Mouse (Mus musculus) embryonic fibroblast, embryonic 13.5 days (primary cell): ENCODE data around the gene Rock2. TPM values are rescaled to one million over a fixed set of nuclear protein-coding genes. Genes with fewer than 3 reads are reported as not detected.

Experiments used
- H3K27ac ChIP-seq: 2 replicates; pipeline ENCODE4 v1.5.1; 2012; ENCODE audit warnings: low read length, control low read depth, inconsistent platforms; ENCODE audit not compliant: insufficient read depth
- H3K4me1 ChIP-seq: 2 replicates; pipeline ENCODE4 v1.6.1; 2011; ENCODE audit warnings: low read length; ENCODE audit not compliant: control insufficient read depth, insufficient read depth
- H3K4me3 ChIP-seq: 2 replicates; pipeline ENCODE4 v1.5.1; 2011; ENCODE audit warnings: mild to moderate bottlenecking, control low read depth, low read length; ENCODE audit not compliant: insufficient read depth
- CTCF ChIP-seq: IDR thresholded peaks from 2 replicates; pipeline ENCODE4 v1.5.1; 2011; ENCODE audit warnings: mild to moderate bottlenecking, control low read depth, low read length, moderate library complexity, borderline replicate concordance; ENCODE audit not compliant: insufficient read depth
- POLR2A ChIP-seq: IDR thresholded peaks from 2 replicates; pipeline ENCODE4 v1.6.1; 2011; ENCODE audit warnings: low read depth, mild to moderate bottlenecking, control low read depth, low read length, moderate library complexity
- polyA plus RNA-seq: library from polyadenylated mRNA; stranded (reverse); fragments of >200 nt; gene quantifications from 2 replicates; pipeline ENCODE4 v1.2.4, GENCODE M21; 2011; ENCODE audit warnings: low read depth; ENCODE audit not compliant: missing spikeins, insufficient read length

Rock2 gene
- polyA plus RNA-seq, 1 experiment = 168 TPM

GRCm38 (mm10) chr12:16877679-16878078, 17.0 kb upstream of the Rock2 start:
- TF ChIP-seq CTCF (no peak), POLR2A (no peak)
- no peak overlapping the region for H3K27ac ChIP-seq
- peaks cover 24% of the 10 kb centered on the region for H3K4me1 ChIP-seq
- no peak overlapping the region for H3K4me3 ChIP-seq

DNA sequence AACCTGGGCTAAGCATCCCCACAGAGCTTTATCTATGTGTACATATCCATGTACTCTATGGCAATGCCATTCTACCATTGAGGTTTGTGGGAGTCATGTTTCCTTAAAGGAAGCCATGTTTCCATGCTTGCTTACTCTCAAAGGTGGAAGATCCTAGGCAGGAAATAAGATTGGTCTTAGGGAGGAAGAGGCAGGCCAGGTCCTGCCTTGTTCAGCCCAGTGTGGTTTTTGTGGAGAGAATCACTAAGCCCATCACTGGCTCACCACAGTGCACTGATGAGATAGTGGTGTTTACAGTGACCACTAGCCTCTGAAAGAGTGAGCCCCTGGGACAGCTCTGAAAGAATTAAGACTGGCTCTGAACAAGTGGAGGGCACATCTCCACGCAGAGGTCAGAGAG, 15.3 kb upstream of the Rock2 start:
- no peak for TF ChIP-seq POLR2A
- no peak for TF ChIP-seq CTCF
- Histone ChIP-seq H3K4me1 (peaks cover 10% of the 10 kb centered on the region), H3K4me3 (no peak overlapping the region), H3K27ac (no peak overlapping the region)

DNA sequence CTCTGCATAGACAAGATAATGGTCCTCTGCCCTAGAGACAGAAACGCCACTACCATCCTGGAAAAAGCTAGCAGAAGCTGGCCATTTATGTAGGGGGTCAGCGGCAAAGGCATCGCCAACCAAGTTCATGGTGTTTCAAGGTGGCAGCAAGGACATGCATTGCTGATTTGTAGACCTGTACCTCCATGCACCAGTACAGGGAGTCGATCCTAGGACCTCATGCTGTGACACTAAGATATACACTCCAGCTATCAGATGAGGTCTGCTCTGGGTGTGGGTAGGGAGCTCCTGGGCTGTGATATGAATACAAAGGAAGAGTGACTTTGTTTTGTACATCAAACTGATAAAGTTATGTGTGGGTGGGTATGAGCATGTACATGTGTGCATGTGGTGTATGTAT, 14.6 kb upstream of the Rock2 start:
- TF ChIP-seq CTCF = no peak
- TF ChIP-seq POLR2A = no peak
- H3K4me1 ChIP-seq = peaks cover 3% of the 10 kb centered on the region; the same call in 1 of the 2 replicates
- no peak overlapping the region for H3K4me3 ChIP-seq
- H3K27ac ChIP-seq = no peak overlapping the region

DNA sequence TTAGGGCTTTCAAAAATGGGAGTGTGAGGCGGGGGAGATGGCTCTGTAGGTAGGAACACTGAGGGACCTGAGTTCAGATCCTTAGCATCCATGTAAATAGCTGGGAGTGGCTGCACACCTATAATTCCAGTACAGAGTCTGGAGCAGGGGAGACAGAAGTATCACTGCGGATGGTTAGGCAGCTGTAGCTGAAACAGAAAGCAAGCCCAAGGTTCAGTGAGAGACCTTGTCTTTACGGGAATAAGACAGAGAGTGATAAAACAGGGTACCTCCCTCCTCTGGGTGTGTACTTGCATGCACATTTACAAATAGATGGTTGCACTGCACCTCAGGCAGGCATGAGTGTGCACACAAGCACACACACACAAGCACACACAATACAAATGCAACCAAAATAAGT, 12.3 kb upstream of the Rock2 start:
- 0 out of 2 replicates have a peak, but pooled peaks cover 5% of the 10 kb centered on the region for H3K4me1 ChIP-seq
- no peak overlapping the region for H3K4me3 ChIP-seq
- TF ChIP-seq CTCF = no peak
- no peak for TF ChIP-seq POLR2A
- no peak overlapping the region for H3K27ac ChIP-seq

GRCm38 (mm10) chr12:16883111-16883510, 11.6 kb upstream of the Rock2 start:
- Histone ChIP-seq H3K27ac (no peak overlapping the region), H3K4me1 (0 out of 2 replicates have a peak, but pooled peaks cover 5% of the 10 kb centered on the region), H3K4me3 (no peak overlapping the region)
- no peak for TF ChIP-seq CTCF
- TF ChIP-seq POLR2A = no peak

DNA sequence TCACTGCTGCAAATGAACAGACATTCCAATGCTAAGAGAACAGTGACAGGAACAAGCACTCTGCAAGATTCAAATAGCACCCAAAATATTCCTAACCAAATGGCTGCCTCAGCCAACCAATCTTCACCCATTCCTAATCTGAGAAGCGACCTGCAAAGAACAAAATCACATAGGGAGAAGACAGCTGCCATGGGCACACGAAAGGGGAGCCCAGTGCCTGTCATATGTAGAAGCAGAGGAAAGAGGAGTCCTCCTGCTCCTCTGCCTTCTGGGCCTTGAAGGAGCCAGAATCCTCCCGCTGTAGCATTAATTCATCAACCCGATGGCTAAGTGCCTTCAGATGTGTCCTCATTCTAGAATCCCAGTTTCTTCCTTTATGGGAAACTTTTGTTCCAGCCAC, 10.2 kb upstream of the Rock2 start:
- no peak for TF ChIP-seq CTCF
- TF ChIP-seq POLR2A = no peak
- Histone ChIP-seq H3K4me3 (no peak overlapping the region), H3K27ac (no peak overlapping the region), H3K4me1 (peaks cover 5% of the 10 kb centered on the region; the same call in 1 of the 2 replicates)

GRCm38 (mm10) chr12:16886354-16886753, 8.3 kb upstream of the Rock2 start:
- Histone ChIP-seq H3K27ac (no peak overlapping the region), H3K4me3 (no peak overlapping the region), H3K4me1 (peaks cover 8% of the 10 kb centered on the region)
- TF ChIP-seq CTCF (no peak), POLR2A (no peak)

GRCm38 (mm10) chr12:16893039-16893438, 1.7 kb upstream of the Rock2 start:
- TF ChIP-seq POLR2A = no peak
- TF ChIP-seq CTCF = no peak
- Histone ChIP-seq H3K4me1 (peaks cover 8% of the 10 kb centered on the region), H3K4me3 (no peak overlapping the region), H3K27ac (peak overlapping the region; percentile 98)

DNA sequence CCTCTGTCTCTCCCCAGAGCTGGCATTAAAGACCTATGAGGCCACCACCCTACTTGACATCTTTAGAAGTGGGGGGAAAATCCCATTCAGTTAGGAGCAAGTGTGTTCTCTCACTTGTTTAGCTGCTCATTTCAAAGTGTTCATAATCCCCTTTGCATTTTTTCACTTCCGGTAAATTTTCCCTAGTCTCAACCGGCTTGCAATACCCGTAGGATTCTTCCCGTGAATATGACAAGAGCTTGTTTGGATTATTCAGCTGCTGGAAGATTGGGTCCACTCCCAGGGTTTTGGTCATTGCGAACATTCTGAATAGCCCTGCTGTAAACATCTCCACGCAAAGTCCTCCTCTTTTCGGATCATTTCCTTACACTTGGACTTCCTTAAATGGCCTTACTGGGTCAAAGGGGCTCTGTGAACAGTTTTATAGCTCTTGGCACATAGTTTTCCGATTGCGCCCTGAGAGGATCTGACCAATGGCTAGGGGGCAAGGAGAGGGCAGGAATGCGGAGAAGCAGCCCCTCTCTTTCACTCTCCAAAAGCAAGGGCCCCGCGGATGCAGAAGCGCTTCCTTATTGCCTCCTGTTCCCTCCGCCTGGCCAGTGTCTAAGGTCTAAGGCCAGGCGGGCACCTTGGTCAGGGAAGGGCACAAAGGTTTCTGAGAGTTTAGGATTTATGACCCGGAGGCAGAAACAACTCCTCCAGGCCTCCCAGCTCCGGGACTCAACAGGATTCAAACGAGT, 869 bp upstream of the Rock2 start:
- peaks cover 8% of the 10 kb centered on the region for H3K4me1 ChIP-seq
- H3K27ac ChIP-seq = peak overlapping the region; percentile 98
- peak; percentile 39 for TF ChIP-seq POLR2A
- TF ChIP-seq CTCF = no peak
- peak overlapping the region; percentile 28 for H3K4me3 ChIP-seq

GRCm38 (mm10) chr12:16895221-16895928, 680 bp downstream of the Rock2 start:
- TF ChIP-seq CTCF (no peak), POLR2A (peak; percentile 27; the same call in 1 of the 2 replicates)

More at GRCm38 (mm10) chr12:16895221-16895928, 680 bp downstream of the Rock2 start:
- Histone ChIP-seq H3K4me1 (peaks cover 8% of the 10 kb centered on the region), H3K27ac (peak overlapping the region; percentile 98), H3K4me3 (peak overlapping the region; percentile 87)
